Mouse (Mus musculus) liver, embryonic 18 days (tissue): ENCODE results near the gene Gm45062. TPM values are rescaled to one million over a fixed set of nuclear protein-coding genes. Genes with fewer than 3 reads are reported as not detected.

Experiments
- polyA plus RNA-seq: library from polyadenylated mRNA; depleted of rRNA; stranded (reverse); fragments of >200 nt; gene quantifications from 2 replicates; pipeline ENCODE4 v1.2.3, GENCODE M21; 2012; rRNA removed

The Gm45062 gene
- polyA plus RNA-seq = 2.8 TPM in 2 replicates

GRCm38 (mm10) chr6:8259004-8259666 lies at the start of gene Gm45062, which contains the start of the genes Rpa3 and Umad1:
TSS of gene Gm45062 (plus strand) at chr6:8259450.
TSS of gene Rpa3 (minus strand) at chr6:8259173.
TSS of gene Umad1 (plus strand) at chr6:8259288.

GRCm38 (mm10) chr6:8509551-8509950 lies 250.3 kb downstream of the Gm45062 start, which contains the start of gene Glcci1:
TSS of gene Glcci1 (plus strand) at chr6:8509600.

Other genes starting within 250 kb of the Gm45062 start
- 0.02 and 0.04 TPM in 2 replicates for gene Col28a1, start 66.8 kb upstream of the Gm45062 start, polyA plus RNA-seq
- 4.0 and 4.3 TPM in 2 replicates for gene Mios, start 50.2 kb upstream of the Gm45062 start, polyA plus RNA-seq
- gene Rpa3, start 277 bp upstream of the Gm45062 start, polyA plus RNA-seq = 30.6 and 32.1 TPM in 2 replicates
- 9.6 TPM in 2 replicates for gene Umad1, start 162 bp upstream of the Gm45062 start, polyA plus RNA-seq